Mouse (Mus musculus) liver, adult 2 months (tissue): ENCODE results near the gene Kcnq4.
A peak's percentile ranks its signal among the peaks of the same experiment; 100 is the strongest.

Experiments used
- CTCF ChIP-seq: fragments of 200-500 bp; IDR thresholded peaks from 2 replicates; pipeline ENCODE4 v1.5.1; 2011; ENCODE audit warnings: low read depth, low read length, control low read depth
- POLR2A ChIP-seq: fragments of 200-500 bp; IDR thresholded peaks from 2 replicates; pipeline ENCODE4 v1.6.1; 2011; ENCODE audit warnings: low read length, control low read depth; ENCODE audit not compliant: insufficient read depth; ENCODE audit errors: extremely low read depth

DNA sequence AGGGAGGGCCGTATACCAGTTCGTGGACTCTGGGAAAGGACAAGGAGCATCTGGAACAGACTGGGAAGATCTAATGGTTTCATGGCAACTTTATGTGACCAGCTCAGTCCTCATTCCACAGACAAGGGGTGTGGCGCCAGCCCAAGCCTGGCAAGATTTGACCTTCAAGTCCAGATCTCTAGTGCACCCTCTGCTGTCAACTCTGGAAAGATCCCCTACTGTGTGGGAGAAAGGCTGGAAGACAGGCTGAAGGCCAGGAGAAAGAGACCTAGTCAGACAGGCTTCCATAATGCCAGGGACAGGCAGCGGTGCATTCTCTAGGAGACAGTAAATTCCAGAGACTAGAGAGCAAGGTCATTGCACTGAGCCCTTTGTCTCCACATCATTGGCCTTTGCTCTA is 79.9 kb downstream of the Kcnq4 start:
- TF ChIP-seq CTCF = 0 out of 2 replicates have a peak, but pooled peaks have one; percentile 9
- TF ChIP-seq POLR2A = no peak
